Mouse (Mus musculus): ENCODE data around the gene Tgm6.

- peak; percentile 48; the same call in 1 of the 2 replicates for TF ChIP-seq CTCF (IDR thresholded peaks at IDR 0.05; ENCODE audit: borderline replicate concordance, insufficient read depth, low read depth, low read length)
- TF ChIP-seq POLR2A (IDR thresholded peaks at IDR 0.05; ENCODE audit: borderline replicate concordance, insufficient read depth, low read length) = no peak
Measured at GRCm38 (mm10) chr2:130166311-130167214, 54.3 kb downstream of the Tgm6 start.
